Mouse (Mus musculus): ENCODE results near the gene Vmn1r184. TPM values are rescaled to one million over a fixed set of nuclear protein-coding genes. Genes with fewer than 3 reads are reported as not detected.

Gene Vmn1r184
- polyA plus RNA-seq (2015; fragmentation: Illumina TruSeq; extraction: RNeasy Lipid Tissue Mini Kit (QIAGEN cat#74804); ENCODE audit: low read depth, low replicate concordance): not detected

DNA sequence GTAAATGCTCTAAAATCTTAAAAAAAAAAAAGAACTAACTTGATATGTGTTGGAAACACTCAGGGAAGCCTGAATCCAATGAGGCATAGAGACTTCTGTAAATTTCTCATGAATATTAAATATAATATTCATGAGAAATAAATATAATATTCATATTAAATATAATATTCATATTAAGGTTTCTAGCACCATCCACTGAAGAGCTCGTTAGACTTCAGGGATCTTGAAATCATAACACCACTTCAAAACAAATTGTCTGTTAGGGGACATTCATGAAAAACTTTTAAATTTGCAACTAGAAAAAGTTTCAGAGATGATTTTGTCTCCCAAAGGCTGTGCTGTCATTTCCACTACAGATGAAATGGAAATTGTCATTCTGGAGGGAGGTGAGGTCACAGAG, at the start of gene Vmn1r184:
TSS of gene Vmn1r184 (plus strand) at position 301 of the 400 bp plus-strand sequence.

DNA sequence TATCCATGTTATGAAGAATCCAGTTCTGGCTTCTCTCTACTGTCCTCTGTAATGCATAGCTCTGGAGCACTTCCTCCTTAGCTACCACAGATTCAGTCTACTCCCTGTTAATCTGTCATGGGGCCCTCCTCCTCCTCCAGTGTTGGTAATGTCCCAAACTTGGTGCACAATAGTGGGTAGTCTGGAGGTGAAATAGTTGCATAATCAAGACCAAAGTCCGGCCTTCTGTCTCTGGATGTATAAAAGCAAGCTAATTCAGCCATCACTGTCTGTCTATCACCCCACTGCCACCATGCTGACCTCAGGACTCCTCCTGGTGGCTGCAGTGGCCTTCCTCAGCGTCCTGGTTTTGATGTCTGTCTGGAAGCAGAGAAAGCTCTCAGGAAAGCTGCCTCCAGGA, 46.8 kb downstream of the Vmn1r184 start, which contains the start of gene Cyp2a4:
TSS of gene Cyp2a4 (plus strand) at position 244 of the 400 bp plus-strand sequence.

Other genes starting within 250 kb of the Vmn1r184 start
- not detected for gene Cyp2b13, start 198.8 kb upstream of the Vmn1r184 start, polyA plus RNA-seq (2015; fragmentation: Illumina TruSeq; extraction: RNeasy Lipid Tissue Mini Kit (QIAGEN cat#74804); ENCODE audit: low read depth, low replicate concordance)
- not detected for gene Cyp2b9, start 86.9 kb upstream of the Vmn1r184 start, polyA plus RNA-seq (2015; fragmentation: Illumina TruSeq; extraction: RNeasy Lipid Tissue Mini Kit (QIAGEN cat#74804); ENCODE audit: low read depth, low replicate concordance)
- gene Cyp2a4, start 46.8 kb downstream of the Vmn1r184 start, polyA plus RNA-seq (2015; fragmentation: Illumina TruSeq; extraction: RNeasy Lipid Tissue Mini Kit (QIAGEN cat#74804); ENCODE audit: low read depth, low replicate concordance): not detected
- gene Nlrp9c, start 143.4 kb downstream of the Vmn1r184 start, polyA plus RNA-seq (2015; fragmentation: Illumina TruSeq; extraction: RNeasy Lipid Tissue Mini Kit (QIAGEN cat#74804); ENCODE audit: low read depth, low replicate concordance): not detected
- gene Nlrp4a, start 174.8 kb downstream of the Vmn1r184 start, polyA plus RNA-seq (2015; fragmentation: Illumina TruSeq; extraction: RNeasy Lipid Tissue Mini Kit (QIAGEN cat#74804); ENCODE audit: low read depth, low replicate concordance): not detected

Data from brain, adult 10 weeks (tissue).